Mouse (Mus musculus): ENCODE data around the gene Satb2. TPM values are rescaled to one million over a fixed set of nuclear protein-coding genes. Genes with fewer than 3 reads are reported as not detected.

The Satb2 gene
- polyA plus RNA-seq, 1 experiment from 2014 or later = 0.07 TPM

DNA sequence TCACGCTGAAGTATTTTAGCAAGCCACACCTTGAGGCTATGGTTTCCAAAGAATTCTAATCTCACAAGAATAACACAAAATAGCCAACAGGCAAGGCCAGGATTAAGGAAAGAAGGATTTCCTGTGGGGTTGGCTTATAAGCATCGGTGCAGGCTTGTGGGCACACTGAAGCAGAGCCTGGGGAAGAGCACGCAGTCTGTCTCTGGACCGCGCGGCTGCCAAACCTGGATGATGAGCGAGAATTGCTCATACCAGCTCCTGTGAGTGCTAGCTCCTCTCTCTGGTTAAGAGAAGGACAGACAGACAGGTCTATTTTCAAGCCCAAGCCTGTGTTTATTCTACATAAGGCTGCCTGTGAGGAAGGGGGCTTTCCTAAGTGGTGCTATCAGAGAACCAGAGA is 20.5 kb downstream of the Satb2 start:
- no peak for ATAC-seq (ENCODE audit: extremely low read depth, insufficient number of reproducible peaks, low FRiP score, low TSS enrichment)
- no peaks in the 10 kb centered on the region for H3K36me3 ChIP-seq
- 71% methylated on average over 7 of the region's 7 CpGs for WGBS
- H3K9ac ChIP-seq = no peak overlapping the region
- H3K27ac ChIP-seq (replicated peaks) = no peak overlapping the region
- H3K4me1 ChIP-seq = no peaks in the 10 kb centered on the region
- no peaks in the 10 kb centered on the region for H3K9me3 ChIP-seq
- no peak overlapping the region for H3K4me3 ChIP-seq
- no peak overlapping the region for H3K4me2 ChIP-seq
- 0 out of 2 replicates have a peak, but pooled peaks cover 9% of the 10 kb centered on the region for H3K27me3 ChIP-seq (replicated peaks)

DNA sequence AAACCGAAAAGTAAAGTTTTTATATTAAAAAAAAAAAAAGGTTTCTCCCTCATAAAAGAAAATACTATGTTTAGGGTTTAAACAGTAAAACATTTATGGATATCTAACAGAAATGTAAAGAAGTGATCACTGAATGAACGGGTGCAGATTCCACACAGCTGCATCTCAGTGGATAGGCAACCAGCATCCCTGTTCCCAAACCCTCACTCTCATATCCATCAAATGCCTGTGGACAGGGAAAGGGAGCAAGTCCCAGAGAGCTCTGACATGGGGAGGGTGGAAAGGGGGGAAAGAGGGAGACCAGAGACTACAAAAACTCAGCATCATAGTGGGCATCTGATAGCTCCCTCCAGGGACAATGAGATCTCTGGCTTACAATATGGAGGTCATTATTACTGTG is 21.6 kb downstream of the Satb2 start:
- Histone ChIP-seq H3K36me3 (no peaks in the 10 kb centered on the region), H3K27ac (replicated peaks) (no peak overlapping the region), H3K9me3 (no peaks in the 10 kb centered on the region), H3K27me3 (replicated peaks) (0 out of 2 replicates have a peak, but pooled peaks cover 9% of the 10 kb centered on the region), H3K9ac (no peak overlapping the region), H3K4me1 (no peaks in the 10 kb centered on the region), H3K4me3 (no peak overlapping the region), H3K4me2 (no peak overlapping the region)
- no peak for ATAC-seq (ENCODE audit: extremely low read depth, insufficient number of reproducible peaks, low FRiP score, low TSS enrichment)
- WGBS = 78% methylated on average over 2 of the region's 2 CpGs

DNA sequence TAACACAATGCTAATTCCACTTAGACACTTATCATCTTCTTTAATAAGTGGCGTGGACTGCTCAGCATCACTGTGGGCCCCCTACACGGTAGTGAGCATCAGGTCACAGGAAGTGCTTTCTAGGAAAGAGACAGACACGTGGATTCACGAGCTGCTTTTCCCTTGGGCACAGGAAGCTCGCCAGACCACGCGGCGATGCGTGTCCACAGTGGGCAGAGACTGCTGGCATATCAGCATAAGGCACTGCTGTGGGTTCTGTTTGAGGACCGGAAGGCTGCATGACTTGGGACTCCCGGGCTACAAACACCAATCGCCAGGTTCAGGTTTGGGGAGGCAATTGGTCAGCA is 22.7 kb downstream of the Satb2 start:
- Histone ChIP-seq H3K27me3 (replicated peaks) (0 out of 2 replicates have a peak, but pooled peaks cover 9% of the 10 kb centered on the region), H3K4me1 (no peaks in the 10 kb centered on the region), H3K9me3 (no peaks in the 10 kb centered on the region), H3K4me2 (no peak overlapping the region), H3K27ac (replicated peaks) (no peak overlapping the region), H3K36me3 (no peaks in the 10 kb centered on the region), H3K4me3 (no peak overlapping the region), H3K9ac (no peak overlapping the region)
- 71% methylated on average over 12 of the region's 12 CpGs for WGBS
- ATAC-seq (ENCODE audit: extremely low read depth, insufficient number of reproducible peaks, low FRiP score, low TSS enrichment) = no peak

DNA sequence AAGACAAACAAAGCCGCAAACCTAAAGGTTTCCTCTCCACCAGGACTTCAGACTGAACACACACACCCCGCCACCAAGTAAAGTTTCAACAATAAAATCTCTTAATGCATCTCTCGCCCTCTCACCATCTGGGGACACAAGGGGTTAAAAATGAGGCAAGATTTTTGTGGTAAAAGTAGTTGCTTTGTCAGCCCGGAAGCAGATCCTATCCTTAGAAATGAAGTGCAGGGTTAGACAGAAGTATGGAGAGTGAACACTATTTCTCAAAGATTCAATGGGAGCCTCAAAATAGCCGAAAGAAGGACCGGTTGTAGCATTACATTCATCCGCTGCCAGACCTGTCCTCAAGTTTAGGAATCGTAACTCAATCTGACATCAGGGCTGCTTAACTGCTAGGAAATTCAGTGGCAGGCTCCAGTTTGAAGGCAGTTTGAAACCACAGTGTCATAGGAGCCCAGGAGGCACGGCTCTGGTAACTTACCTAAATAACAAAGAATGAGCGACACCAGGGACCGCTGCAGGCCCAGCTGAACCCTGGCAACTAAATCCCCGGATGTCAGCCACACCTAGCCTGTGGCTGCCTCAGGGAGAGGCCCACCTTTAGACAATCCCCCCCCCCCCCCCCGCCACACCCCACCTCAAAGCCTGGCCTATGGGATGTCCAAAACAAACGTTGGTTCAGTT is 23.3 kb downstream of the Satb2 start:
- H3K4me3 ChIP-seq = no peak overlapping the region
- H3K4me2 ChIP-seq = no peak overlapping the region
- no peaks in the 10 kb centered on the region for H3K4me1 ChIP-seq
- no peaks in the 10 kb centered on the region for H3K9me3 ChIP-seq
- no peaks in the 10 kb centered on the region for H3K36me3 ChIP-seq
- ATAC-seq (ENCODE audit: extremely low read depth, insufficient number of reproducible peaks, low FRiP score, low TSS enrichment) = no peak
- H3K27me3 ChIP-seq (replicated peaks) = 0 out of 2 replicates have a peak, but pooled peaks cover 9% of the 10 kb centered on the region
- H3K9ac ChIP-seq = no peak overlapping the region
- H3K27ac ChIP-seq (replicated peaks) = no peak overlapping the region
- 62% methylated on average over 14 of the region's 14 CpGs for WGBS

DNA sequence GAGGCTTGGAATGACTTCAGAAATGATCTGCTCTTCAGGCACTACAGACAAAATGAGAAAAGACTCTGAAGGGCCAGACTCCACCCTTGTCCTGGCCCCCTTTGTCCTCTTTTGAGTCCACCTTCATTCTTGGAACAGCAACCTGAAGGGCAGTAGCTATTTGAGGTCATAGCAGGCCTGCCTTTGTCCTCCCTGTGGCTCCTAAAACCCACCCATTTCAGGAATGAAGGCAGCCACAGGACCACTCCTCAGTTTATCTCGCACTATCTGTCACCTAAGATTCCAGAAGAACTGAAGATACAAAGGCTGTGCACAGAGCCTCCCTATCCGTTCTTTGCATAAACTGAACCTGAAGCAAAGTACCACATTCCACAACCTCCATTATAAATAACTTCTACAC is 24.9 kb downstream of the Satb2 start:
- Histone ChIP-seq H3K9ac (no peak overlapping the region), H3K4me2 (no peak overlapping the region), H3K27ac (replicated peaks) (no peak overlapping the region), H3K4me3 (no peak overlapping the region), H3K9me3 (no peaks in the 10 kb centered on the region), H3K27me3 (replicated peaks) (0 out of 2 replicates have a peak, but pooled peaks cover 3% of the 10 kb centered on the region), H3K4me1 (no peaks in the 10 kb centered on the region), H3K36me3 (no peaks in the 10 kb centered on the region)
- ATAC-seq (ENCODE audit: extremely low read depth, insufficient number of reproducible peaks, low FRiP score, low TSS enrichment) = no peak
- 52% methylated on average over 2 of the region's 2 CpGs for WGBS

DNA sequence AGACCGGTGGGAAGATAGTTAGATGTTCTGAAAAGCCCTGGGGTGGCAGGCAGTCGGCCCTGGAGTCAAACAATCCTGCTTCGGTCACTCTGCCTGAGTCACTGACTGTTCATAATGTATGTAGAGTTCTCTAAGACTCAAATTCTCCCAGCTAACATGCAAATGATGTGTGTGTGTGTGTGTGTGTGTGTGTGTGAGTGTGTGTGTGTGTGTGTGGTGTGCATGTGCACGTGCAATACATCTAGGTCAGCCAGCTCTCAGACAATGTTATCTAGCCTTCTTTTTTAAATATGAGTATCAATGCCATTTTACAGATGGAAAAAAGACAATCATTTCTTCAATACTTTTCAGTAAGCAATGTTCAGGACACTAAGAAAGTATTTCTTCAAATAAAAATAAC is 26.5 kb downstream of the Satb2 start:
- H3K27ac ChIP-seq (replicated peaks) = no peak overlapping the region
- H3K9me3 ChIP-seq = no peaks in the 10 kb centered on the region
- H3K4me3 ChIP-seq = no peak overlapping the region
- no peaks in the 10 kb centered on the region for H3K27me3 ChIP-seq (replicated peaks)
- no peaks in the 10 kb centered on the region for H3K36me3 ChIP-seq
- no peak overlapping the region for H3K4me2 ChIP-seq
- whole genome bisulfite sequencing = 61% methylated on average over 4 of the region's 4 CpGs
- no peak for ATAC-seq (ENCODE audit: extremely low read depth, insufficient number of reproducible peaks, low FRiP score, low TSS enrichment)
- no peak overlapping the region for H3K9ac ChIP-seq
- no peaks in the 10 kb centered on the region for H3K4me1 ChIP-seq

DNA sequence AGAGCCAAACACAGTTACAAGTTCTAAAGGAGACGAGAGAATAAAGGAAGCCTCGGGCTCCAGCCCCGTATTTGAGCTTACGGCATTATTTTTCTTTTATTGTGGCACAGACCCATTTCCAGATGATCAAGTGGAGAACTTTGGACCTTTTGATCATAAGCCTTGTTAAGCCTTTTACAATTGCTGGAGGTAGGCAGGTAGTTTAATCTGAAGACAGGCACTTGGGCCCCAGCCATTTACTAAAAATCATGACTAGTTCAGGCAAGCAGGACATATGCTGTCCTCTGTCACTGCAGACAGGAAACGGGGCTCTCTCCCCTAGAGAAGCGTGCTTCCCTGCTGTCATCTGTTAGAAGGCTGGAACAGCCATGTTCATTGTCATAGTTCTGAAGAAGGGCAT is 26.9 kb downstream of the Satb2 start:
- Histone ChIP-seq H3K9me3 (no peaks in the 10 kb centered on the region), H3K27ac (replicated peaks) (no peak overlapping the region), H3K4me2 (no peak overlapping the region), H3K4me3 (no peak overlapping the region), H3K36me3 (no peaks in the 10 kb centered on the region), H3K4me1 (no peaks in the 10 kb centered on the region), H3K27me3 (replicated peaks) (no peaks in the 10 kb centered on the region), H3K9ac (no peak overlapping the region)
- no peak for ATAC-seq (ENCODE audit: extremely low read depth, insufficient number of reproducible peaks, low FRiP score, low TSS enrichment)
- 74% methylated on average over 6 of the region's 6 CpGs for WGBS

DNA sequence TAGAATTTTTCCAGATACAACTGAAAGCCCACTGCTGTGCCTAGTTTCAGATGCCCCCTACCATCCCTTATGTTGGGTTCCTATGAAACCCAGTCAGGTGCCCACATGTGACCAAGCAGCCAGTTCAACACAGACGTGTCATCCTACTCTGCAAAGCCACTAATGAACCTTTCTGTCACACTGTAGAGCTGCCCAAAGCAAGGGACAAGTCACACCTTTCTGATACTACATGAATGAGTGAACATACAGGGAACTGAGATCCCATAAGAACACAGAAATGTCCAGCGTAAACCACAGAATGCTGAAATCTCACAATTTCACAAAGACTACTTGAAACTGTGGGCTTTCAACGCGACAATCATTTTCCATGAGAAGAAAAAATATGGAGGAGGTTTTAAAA is 39.0 kb downstream of the Satb2 start:
- Histone ChIP-seq H3K4me3 (no peak overlapping the region), H3K36me3 (no peaks in the 10 kb centered on the region), H3K9me3 (no peaks in the 10 kb centered on the region), H3K9ac (no peak overlapping the region), H3K27ac (replicated peaks) (no peak overlapping the region), H3K4me1 (no peaks in the 10 kb centered on the region), H3K4me2 (no peak overlapping the region), H3K27me3 (replicated peaks) (no peaks in the 10 kb centered on the region)
- 80% methylated on average over 4 of the region's 4 CpGs for WGBS
- ATAC-seq (ENCODE audit: extremely low read depth, insufficient number of reproducible peaks, low FRiP score, low TSS enrichment) = no peak

DNA sequence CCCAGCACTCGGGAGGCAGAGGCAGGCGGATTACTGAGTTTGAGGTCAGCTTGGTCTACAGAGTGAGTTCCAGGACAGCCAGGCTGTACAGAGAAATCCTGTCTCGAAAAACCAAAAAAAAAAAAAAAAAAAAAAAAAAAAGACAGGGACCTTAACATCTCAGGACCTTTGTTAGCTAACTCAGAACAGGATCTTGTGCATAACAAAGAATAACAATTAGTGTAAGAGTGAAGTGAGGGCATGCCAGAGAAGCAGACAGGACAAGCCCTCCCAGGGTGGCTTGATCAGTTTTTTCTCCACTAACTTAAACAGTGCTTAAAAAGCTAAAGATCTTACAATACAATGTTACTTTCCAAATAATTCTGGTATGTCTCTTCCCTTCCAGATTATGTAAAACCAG is 40.0 kb downstream of the Satb2 start:
- H3K4me1 ChIP-seq = no peaks in the 10 kb centered on the region
- no peaks in the 10 kb centered on the region for H3K27me3 ChIP-seq (replicated peaks)
- ATAC-seq (ENCODE audit: extremely low read depth, insufficient number of reproducible peaks, low FRiP score, low TSS enrichment) = no peak
- no peak overlapping the region for H3K27ac ChIP-seq (replicated peaks)
- no peaks in the 10 kb centered on the region for H3K9me3 ChIP-seq
- no peak overlapping the region for H3K4me3 ChIP-seq
- no peak overlapping the region for H3K4me2 ChIP-seq
- WGBS = 81% methylated on average over 3 of the region's 3 CpGs
- H3K36me3 ChIP-seq = no peaks in the 10 kb centered on the region
- H3K9ac ChIP-seq = no peak overlapping the region

DNA sequence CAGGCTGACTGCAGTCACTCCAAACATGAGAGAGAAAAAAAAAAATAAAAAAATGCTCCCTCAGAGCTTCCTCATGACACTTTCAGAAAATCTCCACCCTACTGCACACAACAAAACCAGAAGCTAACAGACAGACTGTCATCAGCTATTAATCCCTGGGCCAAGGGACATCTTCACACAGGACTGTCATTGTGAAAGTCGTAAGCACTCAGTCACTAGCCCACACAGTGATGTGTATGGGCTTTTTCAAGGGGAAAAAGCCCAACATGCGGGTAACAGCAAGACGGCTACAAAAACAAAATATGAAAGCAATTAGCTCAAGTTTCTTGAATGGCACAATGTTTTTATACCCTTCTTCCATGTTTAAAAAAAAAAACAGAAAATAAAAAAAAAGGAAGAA is 41.9 kb downstream of the Satb2 start:
- Histone ChIP-seq H3K27me3 (replicated peaks) (no peaks in the 10 kb centered on the region), H3K4me1 (no peaks in the 10 kb centered on the region), H3K9ac (no peak overlapping the region), H3K36me3 (no peaks in the 10 kb centered on the region), H3K27ac (replicated peaks) (no peak overlapping the region), H3K9me3 (no peaks in the 10 kb centered on the region), H3K4me2 (no peak overlapping the region), H3K4me3 (no peak overlapping the region)
- WGBS = 68% methylated on average over 3 of the region's 3 CpGs
- no peak for ATAC-seq (ENCODE audit: extremely low read depth, insufficient number of reproducible peaks, low FRiP score, low TSS enrichment)

DNA sequence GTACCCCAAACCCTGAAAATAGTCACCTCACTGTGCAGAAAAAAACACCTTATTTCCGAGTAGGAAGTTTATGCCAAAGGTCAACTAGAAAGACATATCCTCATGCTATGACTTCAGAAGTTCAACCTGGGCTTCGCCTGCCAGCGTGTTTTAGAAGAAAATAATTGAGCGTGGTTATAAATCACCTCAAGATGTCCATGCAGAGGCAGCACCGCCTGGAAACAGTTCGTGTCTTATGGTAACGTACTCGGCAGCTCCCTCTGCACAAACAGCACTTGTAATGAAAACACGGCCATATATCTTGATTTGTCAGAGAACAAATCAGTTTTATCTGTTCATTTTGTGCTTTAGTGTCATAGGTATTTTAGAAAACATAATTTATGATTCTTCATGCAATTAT is 44.6 kb downstream of the Satb2 start:
- no peaks in the 10 kb centered on the region for H3K27me3 ChIP-seq (replicated peaks)
- H3K4me1 ChIP-seq = no peaks in the 10 kb centered on the region
- no peak for ATAC-seq (ENCODE audit: extremely low read depth, insufficient number of reproducible peaks, low FRiP score, low TSS enrichment)
- WGBS = 75% methylated on average over 9 of the region's 9 CpGs
- H3K4me3 ChIP-seq = no peak overlapping the region
- H3K36me3 ChIP-seq = no peaks in the 10 kb centered on the region
- H3K4me2 ChIP-seq = no peak overlapping the region
- no peak overlapping the region for H3K9ac ChIP-seq
- H3K27ac ChIP-seq (replicated peaks) = no peak overlapping the region
- H3K9me3 ChIP-seq = no peaks in the 10 kb centered on the region

DNA sequence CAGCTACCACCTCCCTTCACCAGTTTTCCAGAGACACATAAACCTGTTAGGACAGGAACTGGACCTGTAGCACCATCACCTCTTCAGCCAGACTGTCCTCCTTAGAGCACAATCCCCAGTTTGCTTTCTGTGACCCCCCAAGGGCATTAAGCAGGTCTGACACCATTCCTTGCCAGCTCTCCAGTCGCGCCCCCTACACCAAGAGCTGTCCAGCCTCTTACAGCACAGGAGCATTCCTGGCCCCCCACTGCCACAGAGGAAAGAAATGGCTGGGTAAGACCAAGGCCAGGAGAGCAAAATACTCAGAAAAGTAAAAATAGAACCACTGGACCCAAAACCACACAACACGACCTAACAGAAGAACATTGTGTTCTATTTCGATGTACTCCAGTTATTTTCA is 48.4 kb downstream of the Satb2 start:
- H3K4me1 ChIP-seq = peaks cover 5% of the 10 kb centered on the region; the same call in 1 of the 2 replicates
- no peak for ATAC-seq (ENCODE audit: extremely low read depth, insufficient number of reproducible peaks, low FRiP score, low TSS enrichment)
- WGBS = 66% methylated on average over 4 of the region's 4 CpGs

More for the DNA sequence above, 48.4 kb downstream of the Satb2 start:
- H3K27ac ChIP-seq (replicated peaks) = no peak overlapping the region
- H3K9ac ChIP-seq = no peak overlapping the region
- no peak overlapping the region for H3K4me3 ChIP-seq
- no peaks in the 10 kb centered on the region for H3K27me3 ChIP-seq (replicated peaks)
- no peaks in the 10 kb centered on the region for H3K36me3 ChIP-seq
- H3K9me3 ChIP-seq = no peaks in the 10 kb centered on the region
- H3K4me2 ChIP-seq = no peak overlapping the region
